Mouse (Mus musculus) yolk sac, embryonic 10.5 days (tissue): Measurements from ENCODE around the gene Clec16a.

Source experiments
- DNase-seq: peaks from one replicate; pipeline ENCODE4 v3.0.0-alpha.2; 2017; ENCODE audit warnings: low spot score

The Clec16a gene

GRCm38 (mm10) chr16:10763540-10764264, 218.6 kb downstream of the Clec16a start:
- DNase-seq, result no peak

GRCm38 (mm10) chr16:10764323-10764722, 219.2 kb downstream of the Clec16a start:
- DNase-seq, result no peak

GRCm38 (mm10) chr16:10767158-10767557, 222.0 kb downstream of the Clec16a start:
- peak; percentile 69 for DNase-seq

GRCm38 (mm10) chr16:10768821-10769220, 223.7 kb downstream of the Clec16a start:
- no peak for DNase-seq

- DNase-seq, result no peak
Observed at GRCm38 (mm10) chr16:10769661-10770060, 224.5 kb downstream of the Clec16a start.

- no peak for DNase-seq
Observed at GRCm38 (mm10) chr16:10770531-10771325, 225.6 kb downstream of the Clec16a start.

GRCm38 (mm10) chr16:10771769-10772510, 226.8 kb downstream of the Clec16a start:
- DNase-seq, result no peak

- DNase-seq, result no peak
Observed at GRCm38 (mm10) chr16:10773543-10773942, 228.4 kb downstream of the Clec16a start.

- DNase-seq, result no peak
Observed at GRCm38 (mm10) chr16:10774726-10775125, 229.6 kb downstream of the Clec16a start.

- DNase-seq, result no peak
Observed at GRCm38 (mm10) chr16:10776322-10776721, 231.2 kb downstream of the Clec16a start.

- DNase-seq, result no peak
Observed at GRCm38 (mm10) chr16:10777579-10778160, 232.5 kb downstream of the Clec16a start.

GRCm38 (mm10) chr16:10780631-10781120, 235.5 kb downstream of the Clec16a start:
- DNase-seq, result no peak

- no peak for DNase-seq
Observed at GRCm38 (mm10) chr16:10781862-10782371, 236.8 kb downstream of the Clec16a start.

GRCm38 (mm10) chr16:10782377-10783151, 237.4 kb downstream of the Clec16a start:
- DNase-seq, result no peak

- no peak for DNase-seq
Observed at GRCm38 (mm10) chr16:10783152-10783434, 238.0 kb downstream of the Clec16a start.

- no peak for DNase-seq
Observed at GRCm38 (mm10) chr16:10783451-10783850, 238.3 kb downstream of the Clec16a start.

- no peak for DNase-seq
Observed at GRCm38 (mm10) chr16:10783883-10784792, 239.0 kb downstream of the Clec16a start.

GRCm38 (mm10) chr16:10784793-10785370, 239.7 kb downstream of the Clec16a start:
- DNase-seq, result peak; percentile 93

- peak; percentile 95 for DNase-seq
Observed at GRCm38 (mm10) chr16:10785371-10786231, 240.5 kb downstream of the Clec16a start, which contains the start of gene Socs1. Gene Socs1 (minus strand): TSS chr16:10785536.
